ENCODE assay signal across 13 mouse cellular contexts in genomic region chr8:120847279-120847678, GRCm38 (mm10).
A peak's percentile ranks its signal among the peaks of the same experiment; 100 is the strongest.
DNase-seq lines count a peak whose midpoint lies in the region; ATAC-seq and TF ChIP-seq lines count a peak whose summit lies in the region.
"Had no signal": no experiment of that assay in that cellular context is flagged by ENCODE, and none has a peak within 500 bp of the region (broad histone marks: within the 10 kb centered on the region; RNA-seq: fewer than 3 reads in every experiment).

No protein-coding gene starts in this region.

- ATAC-seq in intestine, embryonic 14.5 days (replicated peaks; ENCODE audit: low FRiP score, low TSS enrichment, low read depth), result no peak
- ATAC-seq in intestine, postnatal 0 days, result no peak
- ATAC-seq in neural tube, embryonic 12.5 days (ENCODE audit: low FRiP score, low read depth), result no peak
- peak; percentile 69 for ATAC-seq in hindbrain, embryonic 16.5 days
- no peak for ATAC-seq in stomach, embryonic 15.5 days (ENCODE audit: insufficient read depth, low FRiP score, low read depth)
- ATAC-seq in erythroblast, adult 5-6 weeks (replicated peaks; ENCODE audit: low FRiP score, poor library complexity, severe bottlenecking), result no peak
- ATAC-seq: CD4-positive, CD25-positive, alpha-beta regulatory T cell, adult 4 months had no signal

- no peaks in the 10 kb centered on the region for H3K27me3 ChIP-seq in intestine, embryonic 14.5 days (replicated peaks; ENCODE audit: control insufficient read depth, insufficient read depth, low read length)
- no peaks in the 10 kb centered on the region for H3K27me3 ChIP-seq in intestine, postnatal 0 days (replicated peaks; ENCODE audit: control insufficient read depth, insufficient read depth, low read length)
- H3K27me3 ChIP-seq in neural tube, embryonic 12.5 days (replicated peaks), result no peaks in the 10 kb centered on the region; the same call in 1 of the 2 replicates
- H3K27me3 ChIP-seq in hindbrain, embryonic 16.5 days (replicated peaks; ENCODE audit: control insufficient read depth, insufficient read depth, low read length), result no peaks in the 10 kb centered on the region
- H3K27me3 ChIP-seq in stomach, embryonic 15.5 days (replicated peaks), result no peaks in the 10 kb centered on the region

- TF ChIP-seq CTCF in intestine, postnatal 0 days (IDR thresholded peaks at IDR 0.05; ENCODE audit: low read depth), result no peak

- H3K4me2 ChIP-seq in intestine, embryonic 14.5 days (ENCODE audit: low read length), result no peak overlapping the region
- no peak overlapping the region for H3K4me2 ChIP-seq in intestine, postnatal 0 days (replicated peaks; ENCODE audit: low read depth)
- H3K4me2 ChIP-seq in neural tube, embryonic 12.5 days (replicated peaks), result peak overlapping the region; percentile 30; the same call in 1 of the 2 replicates
- no peak overlapping the region for H3K4me2 ChIP-seq in hindbrain, embryonic 16.5 days (ENCODE audit: low read length)
- H3K4me2 ChIP-seq in stomach, embryonic 15.5 days, result no peak overlapping the region
- H3K4me2 ChIP-seq: heart, embryonic 11.5 days had no signal

- no peaks in the 10 kb centered on the region for H3K36me3 ChIP-seq in intestine, embryonic 14.5 days (ENCODE audit: control insufficient read depth, insufficient read depth, low read length)
- no peaks in the 10 kb centered on the region for H3K36me3 ChIP-seq in intestine, postnatal 0 days (ENCODE audit: control insufficient read depth, insufficient read depth)
- H3K36me3 ChIP-seq in neural tube, embryonic 12.5 days, result no peaks in the 10 kb centered on the region
- no peaks in the 10 kb centered on the region for H3K36me3 ChIP-seq in hindbrain, embryonic 16.5 days (ENCODE audit: control insufficient read depth, insufficient read depth, low read length)
- H3K36me3 ChIP-seq in stomach, embryonic 15.5 days, result no peaks in the 10 kb centered on the region
- H3K36me3 ChIP-seq: limb, embryonic 13.5 days had no signal

- H3K4me1 ChIP-seq in intestine, embryonic 14.5 days (replicated peaks; ENCODE audit: control insufficient read depth, insufficient read depth, low read length), result peaks cover 29% of the 10 kb centered on the region; the same call in 1 of the 2 replicates
- H3K4me1 ChIP-seq in intestine, postnatal 0 days (replicated peaks; ENCODE audit: control insufficient read depth, insufficient read depth, low read length), result no peaks in the 10 kb centered on the region
- peaks cover 15% of the 10 kb centered on the region for H3K4me1 ChIP-seq in neural tube, embryonic 12.5 days
- H3K4me1 ChIP-seq in hindbrain, embryonic 16.5 days (ENCODE audit: control insufficient read depth, insufficient read depth, low read depth, low read length), result peaks cover 10% of the 10 kb centered on the region
- H3K4me1 ChIP-seq in stomach, embryonic 15.5 days, result peaks cover 8% of the 10 kb centered on the region; the same call in 1 of the 2 replicates

- H3K9ac ChIP-seq in intestine, embryonic 14.5 days (ENCODE audit: low read length), result no peak overlapping the region
- no peak overlapping the region for H3K9ac ChIP-seq in intestine, postnatal 0 days (ENCODE audit: low read depth, low read length)
- H3K9ac ChIP-seq in neural tube, embryonic 12.5 days, result no peak overlapping the region
- H3K9ac ChIP-seq in hindbrain, embryonic 16.5 days (ENCODE audit: low read depth, low read length), result no peak overlapping the region
- no peak overlapping the region for H3K9ac ChIP-seq in stomach, embryonic 15.5 days
- H3K9ac ChIP-seq: limb, embryonic 13.5 days had no signal

- DNase-seq in intestine, embryonic 14.5 days (ENCODE audit: low spot score), result peak; percentile 70
- DNase-seq in neural tube, embryonic 10.5 days (ENCODE audit: extremely low spot score, low spot score), result no peak
- DNase-seq in heart, adult 18-20 months, result no peak
- DNase-seq: thymus, adult 18-20 months had no signal

- WGBS in intestine, embryonic 14.5 days, result 6% methylated on average over 4 of the region's 4 CpGs
- 12% methylated on average over 4 of the region's 4 CpGs for WGBS in intestine, postnatal 0 days
- 20% methylated on average over 4 of the region's 4 CpGs for WGBS in neural tube, embryonic 12.5 days
- 20% methylated on average over 4 of the region's 4 CpGs for WGBS in hindbrain, embryonic 16.5 days
- 12% methylated on average over 4 of the region's 4 CpGs for WGBS in stomach, embryonic 15.5 days

- peak overlapping the region; percentile 22; the same call in 1 of the 2 replicates for H3K27ac ChIP-seq in intestine, embryonic 14.5 days (ENCODE audit: low read depth)
- no peak overlapping the region for H3K27ac ChIP-seq in intestine, postnatal 0 days (ENCODE audit: low read depth, low read length)
- H3K27ac ChIP-seq in neural tube, embryonic 12.5 days, result no peak overlapping the region
- H3K27ac ChIP-seq in hindbrain, embryonic 16.5 days (ENCODE audit: low read depth, low read length), result no peak overlapping the region
- peak overlapping the region; percentile 61; the same call in 1 of the 2 replicates for H3K27ac ChIP-seq in stomach, embryonic 15.5 days
- H3K27ac ChIP-seq: limb, embryonic 13.5 days; macrophage had no signal

- H3K4me3 ChIP-seq in intestine, embryonic 14.5 days (ENCODE audit: low read depth, low read length), result no peak overlapping the region
- no peak overlapping the region for H3K4me3 ChIP-seq in intestine, postnatal 0 days (ENCODE audit: low read depth, low read length)
- no peak overlapping the region for H3K4me3 ChIP-seq in neural tube, embryonic 12.5 days
- no peak overlapping the region for H3K4me3 ChIP-seq in hindbrain, embryonic 16.5 days (ENCODE audit: low read length)
- no peak overlapping the region for H3K4me3 ChIP-seq in stomach, embryonic 15.5 days (replicated peaks)
- H3K4me3 ChIP-seq: limb, embryonic 13.5 days had no signal

- H3K9me3 ChIP-seq in intestine, embryonic 14.5 days (ENCODE audit: control insufficient read depth, low read length), result no peaks in the 10 kb centered on the region
- H3K9me3 ChIP-seq in intestine, postnatal 0 days (ENCODE audit: control insufficient read depth), result no peaks in the 10 kb centered on the region
- no peaks in the 10 kb centered on the region for H3K9me3 ChIP-seq in neural tube, embryonic 12.5 days
- no peaks in the 10 kb centered on the region for H3K9me3 ChIP-seq in hindbrain, embryonic 16.5 days (ENCODE audit: control insufficient read depth, low read length)
- no peaks in the 10 kb centered on the region for H3K9me3 ChIP-seq in stomach, embryonic 15.5 days
- H3K9me3 ChIP-seq: limb, embryonic 13.5 days had no signal

Comparison
In these comparisons a context has a peak if more than half of its experiments do, and no peak if none do; other contexts are left out.
1. H3K27ac ChIP-seq: peak in intestine, embryonic 14.5 days (single experiment) and stomach, embryonic 15.5 days (single experiment); none in intestine, postnatal 0 days (single experiment), neural tube, embryonic 12.5 days (single experiment) and hindbrain, embryonic 16.5 days (single experiment).